Mouse (Mus musculus) T-helper 1 cell (primary cell): ENCODE data around the gene Samhd1.

Source experiments
- in situ Hi-C: fragments of 300-600 bp; cut with MboI, MseI; formaldehyde crosslinking; loops from one replicate; pipeline ENCODE4 v1.15.1; 2025; ENCODE audit warnings: high pct_unique_total_duplicates

Samhd1 gene

DNA sequence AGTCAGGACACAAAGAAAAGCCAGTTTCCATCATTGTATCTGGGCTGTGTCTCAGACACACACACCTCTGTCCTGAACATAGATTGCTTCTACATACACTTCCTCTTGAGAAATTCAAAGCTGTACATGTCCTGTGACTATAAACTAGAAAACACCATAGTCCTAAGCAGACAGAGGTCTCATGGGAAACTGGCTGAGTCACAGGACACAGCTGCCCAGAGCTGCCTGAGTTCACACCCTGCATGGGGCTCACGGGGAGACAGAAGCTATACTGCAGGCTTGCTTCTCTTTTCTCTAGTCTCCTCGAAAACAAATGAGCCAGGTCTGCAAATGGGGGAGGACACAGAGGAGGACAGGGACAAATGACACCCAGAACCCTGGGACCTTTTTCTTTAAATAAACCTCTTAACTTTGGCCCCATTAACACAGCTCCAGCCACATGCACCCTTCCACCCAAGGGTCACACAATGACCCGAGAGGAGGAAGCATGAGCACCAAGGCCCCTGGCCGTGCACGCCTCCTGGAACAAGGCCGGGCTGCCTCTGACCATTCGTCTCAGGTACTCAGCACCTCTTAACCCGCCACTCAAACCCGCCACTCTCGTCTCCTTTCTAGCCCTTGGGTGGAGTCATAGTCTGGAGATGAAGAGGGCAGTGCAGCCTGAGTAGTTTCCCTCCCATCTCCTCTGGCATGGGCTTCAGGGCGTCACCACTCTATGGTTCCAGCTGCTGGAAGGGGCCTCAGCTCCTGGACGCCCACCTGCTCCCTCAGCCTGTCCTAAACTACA is 35.3 kb downstream of the Samhd1 start:
- in situ Hi-C loops: no loop called here

DNA sequence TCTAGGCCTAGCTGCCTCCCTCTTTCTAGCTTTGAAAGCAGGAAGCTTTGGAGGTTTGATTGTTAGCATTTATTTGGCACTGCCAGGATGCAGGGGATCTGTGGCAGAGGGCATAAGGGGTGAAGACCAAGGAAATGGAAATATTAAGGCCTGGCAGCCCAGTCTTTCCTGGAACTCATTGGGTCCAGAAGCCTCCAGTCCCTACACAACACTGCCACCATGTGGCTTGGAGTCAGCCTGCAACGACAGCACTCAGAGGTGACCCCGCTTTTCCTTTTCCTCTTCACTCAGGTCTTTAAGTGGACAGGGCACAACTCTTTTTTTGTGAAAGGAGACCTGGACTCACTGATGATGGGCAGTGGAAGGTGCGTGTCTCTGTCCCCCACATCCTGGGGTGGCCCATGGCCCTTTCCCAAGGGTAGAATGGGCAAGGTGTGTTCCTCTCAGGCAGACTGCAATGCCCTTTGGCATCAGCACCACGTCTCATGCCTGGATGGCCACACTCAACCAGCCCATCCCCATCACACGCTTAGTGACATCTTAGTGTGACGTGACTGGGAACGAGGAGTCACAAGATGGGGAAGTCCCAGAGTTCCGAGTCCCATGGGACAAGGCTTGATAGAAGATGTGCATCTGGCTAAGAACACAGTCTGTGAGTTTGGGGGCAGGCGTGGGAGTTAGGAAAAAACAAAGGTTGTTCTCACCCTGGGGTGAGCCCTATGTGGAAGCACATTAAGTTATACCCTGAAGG is 39.9 kb downstream of the Samhd1 start:
- in situ Hi-C loops: no loop called here

DNA sequence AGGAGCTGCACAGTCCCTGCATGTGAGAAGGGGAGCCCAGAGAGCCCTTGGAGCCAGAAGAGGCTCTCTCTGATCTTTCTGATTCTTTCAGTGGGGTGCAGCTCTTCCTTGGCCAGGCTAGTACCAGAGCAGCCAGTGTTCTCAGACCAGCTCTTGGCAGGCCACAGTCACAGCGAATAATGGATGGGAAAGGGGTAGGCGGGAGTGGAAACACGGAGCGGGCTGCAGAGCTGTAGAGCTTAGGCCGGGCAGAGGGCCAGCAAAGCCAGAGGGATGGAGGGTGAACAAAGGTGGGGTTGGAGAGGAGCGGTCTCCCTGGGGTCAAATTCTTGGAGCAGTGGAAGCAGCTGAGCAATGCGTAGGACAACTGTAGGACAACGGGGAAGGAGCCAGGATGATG is 43.0 kb downstream of the Samhd1 start:
- in situ Hi-C loops: no loop called here

DNA sequence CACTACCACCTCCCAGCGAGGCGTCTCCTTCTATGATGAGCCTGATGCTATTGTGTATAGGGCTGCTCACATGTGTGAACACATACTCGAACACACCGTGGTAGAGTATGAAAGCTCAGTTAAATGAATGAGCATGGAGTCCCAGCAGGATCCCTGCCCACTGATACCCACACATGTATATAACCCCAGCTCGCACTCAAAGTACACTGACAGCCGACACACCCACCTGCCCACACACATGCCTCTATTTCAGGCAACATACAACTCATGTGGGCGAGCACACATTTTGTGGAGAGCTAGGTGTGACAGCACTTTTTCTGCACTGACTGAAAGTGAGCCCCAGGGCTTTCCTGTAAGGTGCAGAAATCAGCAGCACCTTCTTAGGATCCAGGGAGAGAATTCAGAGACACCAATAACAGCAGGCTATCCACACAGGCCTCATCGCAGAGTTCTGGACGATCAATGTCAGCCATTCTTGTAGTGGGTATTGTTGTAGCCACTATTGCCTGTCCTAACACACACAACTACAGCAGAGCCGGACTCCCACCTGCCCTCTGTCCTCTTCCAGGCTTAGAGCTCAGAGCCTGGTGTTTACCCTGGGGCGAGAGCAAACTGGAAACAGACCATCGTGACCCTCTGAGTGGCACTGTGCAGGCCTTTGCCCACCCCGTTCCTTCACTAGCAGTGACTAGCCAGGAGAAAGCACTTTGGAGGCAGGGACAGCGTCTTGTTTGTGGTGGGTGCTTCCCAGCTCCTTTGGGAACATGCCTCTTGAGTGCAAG is 47.3 kb downstream of the Samhd1 start:
- in situ Hi-C loops: no loop called here

DNA sequence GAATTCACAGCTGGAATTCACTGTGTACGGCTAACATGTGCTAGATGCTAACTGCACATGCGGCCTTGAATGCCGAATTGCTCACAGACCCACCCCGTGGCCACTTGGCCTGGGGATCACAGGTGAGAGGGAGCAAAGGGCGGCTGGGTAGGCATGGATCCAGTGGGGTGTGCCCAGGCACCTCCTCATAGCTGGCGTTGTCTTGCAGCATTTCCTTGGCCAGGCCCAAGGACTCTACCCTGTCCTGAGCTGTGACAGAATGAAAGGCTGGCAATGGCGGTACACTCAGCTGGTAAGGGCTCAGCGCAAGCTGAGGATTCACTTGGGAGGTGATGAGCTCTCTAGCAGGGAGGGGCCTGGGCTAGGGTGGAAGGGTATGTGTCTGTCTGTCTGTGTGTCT is 48.3 kb downstream of the Samhd1 start, which contains the start of gene Tldc2:
Tldc2 (plus strand) TSS at position 260 of the 400 bp plus-strand sequence.
- in situ Hi-C loops: no loop called here

DNA sequence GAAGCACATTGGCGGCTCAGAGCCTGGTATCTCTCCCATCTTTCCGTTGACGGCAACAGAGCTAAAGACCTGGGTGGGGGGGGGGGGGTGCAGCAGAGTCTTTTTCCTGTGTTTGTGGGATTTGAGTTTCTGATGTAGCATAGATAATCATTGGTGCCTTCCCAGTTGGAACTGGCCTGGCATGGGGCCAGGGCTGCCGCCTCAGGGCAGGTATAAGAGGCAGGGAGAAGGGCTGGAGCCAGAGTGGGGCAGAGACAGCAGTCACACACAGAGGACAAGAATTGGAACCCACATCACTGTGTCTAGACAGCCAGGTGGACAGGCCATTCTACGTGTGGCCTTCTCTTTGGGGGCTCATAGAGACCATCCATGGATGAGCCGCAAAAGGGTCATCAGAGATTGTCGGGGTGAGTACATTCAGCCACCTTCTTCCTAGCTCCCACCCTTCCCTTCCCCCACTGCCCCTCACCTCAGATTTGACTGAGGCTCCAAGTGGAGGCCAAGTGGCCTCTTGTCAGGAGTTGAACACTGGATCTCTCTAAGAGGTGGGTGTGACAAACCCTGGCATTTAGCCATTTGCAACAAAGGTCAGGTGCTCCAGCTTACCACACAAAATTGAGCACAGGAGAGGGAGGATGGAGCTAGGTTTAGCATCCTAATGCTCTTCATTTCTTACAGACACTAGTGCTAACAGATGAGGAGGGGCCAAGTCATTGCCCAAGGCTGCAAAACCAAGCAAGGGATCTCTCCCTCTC is 50.1 kb downstream of the Samhd1 start:
- in situ Hi-C loops: no loop called here

DNA sequence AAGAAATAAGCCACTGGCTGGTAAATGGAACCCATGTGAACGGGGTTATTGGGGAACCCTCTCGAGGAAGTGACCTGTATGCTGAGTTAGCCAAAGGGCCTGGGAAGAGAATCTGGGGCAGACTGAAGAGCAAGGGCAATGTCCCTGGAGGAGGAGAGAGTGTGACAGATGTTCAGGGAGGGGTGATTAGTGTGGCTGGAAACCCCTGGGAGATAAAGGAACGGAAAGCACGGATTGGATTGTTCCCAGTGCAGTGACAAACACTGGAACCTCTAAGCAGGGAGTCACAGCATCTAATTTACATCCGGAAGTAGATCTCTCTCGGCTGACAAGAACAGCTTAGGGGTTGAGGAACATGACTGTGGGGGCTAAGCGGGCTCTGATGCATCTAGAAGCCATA is 53.1 kb downstream of the Samhd1 start:
- in situ Hi-C loops: no loop called here

DNA sequence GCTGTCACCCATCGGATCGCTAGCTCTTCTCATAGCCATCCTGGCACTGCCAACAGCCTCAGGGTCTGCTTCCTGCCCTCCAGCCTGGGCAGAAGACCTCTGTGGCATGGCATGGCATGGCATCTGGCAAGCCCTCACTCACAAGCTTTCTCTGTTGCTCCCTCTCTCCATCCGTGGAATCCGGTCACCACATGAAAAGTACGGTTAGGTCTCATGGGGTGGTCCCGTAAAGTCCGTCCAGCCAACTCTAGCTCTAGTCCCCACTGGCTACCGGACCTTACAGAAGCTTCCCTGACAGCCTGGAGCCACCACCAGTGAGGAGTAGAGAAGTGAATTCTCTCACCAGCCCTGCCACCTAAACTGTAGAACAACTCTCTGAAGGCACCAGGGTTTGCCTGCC is 53.7 kb downstream of the Samhd1 start:
- in situ Hi-C loops: no loop called here

DNA sequence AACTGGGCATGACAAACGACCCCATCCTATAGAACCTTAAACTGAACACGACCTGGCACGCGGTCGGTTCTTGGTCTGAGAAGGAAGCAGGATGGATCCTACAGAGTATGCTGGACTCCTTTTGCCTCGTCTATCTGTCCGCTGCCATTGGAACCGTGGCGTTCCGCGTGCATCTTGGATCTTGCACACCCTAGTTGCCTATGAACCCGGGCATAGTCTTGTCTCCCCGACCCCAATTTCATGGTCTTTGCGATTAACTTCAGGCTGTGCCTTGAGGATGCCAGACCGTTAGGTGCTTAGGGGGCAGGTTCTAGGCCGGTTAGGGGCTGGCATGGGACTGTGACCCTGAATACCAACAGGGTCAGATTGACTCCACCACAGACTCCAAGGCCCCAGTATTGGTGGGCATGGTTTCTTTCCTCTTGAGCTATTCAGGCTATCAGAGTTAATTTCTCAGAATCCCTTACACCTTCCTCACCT is 55.3 kb downstream of the Samhd1 start:
- in situ Hi-C loops: no loop called here

DNA sequence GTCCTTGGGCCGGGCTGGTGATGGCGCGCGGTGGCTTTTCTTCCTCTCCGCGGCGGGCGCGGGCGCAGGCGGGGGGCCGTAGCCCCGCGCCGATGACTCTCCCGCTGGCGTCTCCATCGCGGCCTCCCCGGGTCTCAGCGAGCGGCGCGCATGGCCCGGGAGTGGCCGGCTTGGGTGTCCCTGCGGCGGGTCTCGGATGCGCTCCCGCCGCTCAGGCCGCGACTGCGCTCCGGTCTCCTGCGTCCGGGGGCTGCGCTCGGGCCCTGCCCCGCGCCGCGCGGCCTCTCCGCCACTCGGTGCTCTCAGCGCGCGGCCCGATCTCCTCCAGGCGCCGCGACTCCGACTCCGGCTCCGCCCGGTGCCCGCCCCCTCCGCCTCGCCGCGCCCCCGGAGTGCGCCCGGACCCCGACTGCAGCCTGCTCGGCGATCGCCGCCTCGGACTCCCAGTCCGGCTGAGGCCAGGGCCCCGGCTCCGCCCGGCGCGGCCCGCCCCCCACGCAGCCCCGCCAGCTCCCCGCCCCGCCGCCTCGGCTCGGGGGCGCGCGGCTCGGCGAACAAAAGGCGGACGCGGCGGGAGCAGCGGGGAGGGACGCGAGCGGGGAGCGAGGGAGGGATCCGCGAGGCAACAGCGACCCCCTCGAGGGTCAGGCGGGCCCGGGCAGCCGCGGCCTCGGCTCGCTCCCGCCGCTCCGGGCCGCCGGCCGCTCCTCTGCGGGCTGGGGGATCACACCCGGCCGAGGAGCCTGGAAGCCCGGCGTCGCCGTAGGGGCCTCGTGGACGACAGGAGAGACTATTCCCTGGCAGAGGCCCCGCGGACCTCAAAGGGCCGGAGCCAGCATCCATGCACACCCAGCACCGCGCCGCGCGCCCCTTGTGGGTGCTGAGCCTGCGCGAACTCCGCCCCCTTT is 56.0 kb downstream of the Samhd1 start, which contains the start of gene Soga1:
Soga1 (minus strand) TSS at position 462 of the 908 bp plus-strand sequence.
- in situ Hi-C loops: no loop called here

DNA sequence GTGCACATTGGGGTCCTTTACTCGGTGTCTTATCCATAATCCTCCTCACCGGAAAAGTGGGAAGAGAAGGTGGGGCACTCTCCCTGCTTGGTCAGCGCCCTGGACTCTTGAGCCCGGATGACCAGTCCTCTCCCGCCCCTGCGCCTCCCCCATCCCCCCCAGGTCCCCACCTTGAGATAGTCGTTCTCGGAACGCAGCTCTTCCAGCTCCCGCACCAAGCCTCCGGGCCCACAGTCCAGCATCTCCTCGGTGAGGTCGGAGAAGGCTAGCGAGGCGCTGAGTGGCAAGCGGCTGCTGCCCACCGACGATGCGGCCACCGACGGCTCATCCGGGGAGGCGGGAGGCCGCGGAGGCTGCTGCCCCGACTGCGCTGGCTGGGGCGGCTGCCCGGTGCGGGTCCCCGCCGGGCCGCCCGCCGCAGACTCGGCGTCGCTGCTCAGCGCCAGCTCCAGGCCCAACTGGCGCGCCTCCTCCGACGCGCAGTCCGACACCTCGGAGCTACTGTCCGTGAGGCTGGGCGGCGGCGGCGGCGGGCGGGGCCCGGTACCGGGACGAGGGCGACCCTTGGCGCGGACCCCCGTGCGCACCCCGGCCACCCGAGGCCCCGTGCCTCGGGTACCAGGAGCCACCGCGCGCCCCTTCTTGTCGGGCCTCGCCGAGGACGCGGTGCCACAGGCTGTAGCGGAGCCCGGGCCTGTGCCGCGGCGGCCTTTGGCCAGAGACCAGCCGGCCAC is 56.8 kb downstream of the Samhd1 start:
- in situ Hi-C loops: no loop called here

DNA sequence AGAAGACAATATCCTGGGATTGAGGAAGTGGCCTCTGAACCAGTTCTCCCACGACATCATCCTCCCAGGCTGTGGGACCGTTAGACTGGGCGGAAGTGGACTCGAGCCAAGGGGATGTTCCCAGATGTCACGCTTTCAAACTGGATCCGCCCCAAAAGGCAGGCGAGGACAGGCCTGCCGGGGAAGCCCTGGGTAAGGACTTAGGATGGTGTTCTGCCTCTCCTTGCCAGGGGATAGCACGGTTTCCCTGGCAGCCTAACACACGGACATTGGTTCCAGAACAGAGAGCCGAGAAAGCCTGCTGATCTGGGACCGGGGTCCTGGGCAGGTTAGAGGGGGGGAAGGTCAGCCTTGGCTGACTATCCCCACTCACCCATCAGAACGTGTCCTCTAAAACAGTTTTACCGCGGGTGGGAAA is 57.4 kb downstream of the Samhd1 start:
- in situ Hi-C loops: no loop called here

DNA sequence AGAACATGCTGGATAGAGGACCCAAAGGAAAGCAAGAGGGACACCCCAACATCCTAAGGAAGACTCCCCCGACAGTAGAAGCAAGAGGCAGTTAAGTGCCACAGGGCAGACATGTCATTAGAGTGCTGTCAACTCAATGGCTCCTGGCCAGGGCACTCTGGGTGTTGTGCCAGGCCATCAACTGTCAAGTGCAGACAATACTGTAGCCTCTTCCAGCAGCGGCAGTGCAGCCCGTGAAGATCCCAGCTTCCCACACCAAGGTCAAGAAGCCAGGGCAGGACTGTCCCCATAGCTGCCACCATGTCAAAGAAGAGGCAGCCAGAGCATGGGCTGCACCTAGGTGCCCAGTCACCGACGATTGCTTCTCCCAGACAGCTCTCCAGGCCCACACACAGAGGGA is 57.9 kb downstream of the Samhd1 start:
- in situ Hi-C loops: no loop called here

DNA sequence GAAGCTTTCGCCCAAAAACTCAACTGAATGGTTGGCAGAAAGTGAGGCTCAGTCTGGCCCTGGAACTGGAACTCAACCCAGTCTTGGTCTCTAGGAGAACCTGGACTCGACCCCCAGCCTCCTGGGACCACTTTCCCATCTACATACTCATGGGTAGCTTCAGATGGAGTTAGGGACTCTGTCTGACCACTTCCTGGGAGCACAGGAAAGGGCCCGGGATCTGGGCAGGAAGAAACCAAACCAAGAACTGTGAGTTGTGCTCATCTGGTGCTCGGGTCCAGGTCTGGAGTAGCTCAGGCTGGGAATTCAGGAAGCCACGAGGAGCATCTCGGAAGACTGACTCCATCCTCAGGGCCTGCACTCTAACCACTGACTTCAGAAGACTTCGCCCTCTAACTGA is 58.5 kb downstream of the Samhd1 start:
- in situ Hi-C loops: no loop called here

DNA sequence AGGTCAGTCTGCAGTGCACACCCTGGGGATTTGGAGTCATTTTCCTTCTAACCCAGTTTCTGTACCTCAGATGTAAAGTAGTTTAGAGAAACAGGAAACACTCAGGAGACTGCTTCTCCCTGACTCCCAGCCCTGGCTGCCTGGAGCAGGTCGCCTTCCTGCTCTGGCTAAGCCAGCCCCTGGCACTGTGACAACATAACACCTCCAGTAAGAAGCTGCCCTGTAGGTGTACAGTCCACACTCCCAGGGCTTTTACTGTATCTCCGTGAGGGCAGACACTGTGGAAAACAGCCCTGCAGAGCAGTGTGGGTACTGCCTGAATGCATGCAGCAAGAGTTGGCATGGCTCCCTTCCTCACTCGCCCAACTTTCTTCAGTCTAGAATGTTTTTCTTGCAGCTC is 59.4 kb downstream of the Samhd1 start:
- in situ Hi-C loops: no loop called here

DNA sequence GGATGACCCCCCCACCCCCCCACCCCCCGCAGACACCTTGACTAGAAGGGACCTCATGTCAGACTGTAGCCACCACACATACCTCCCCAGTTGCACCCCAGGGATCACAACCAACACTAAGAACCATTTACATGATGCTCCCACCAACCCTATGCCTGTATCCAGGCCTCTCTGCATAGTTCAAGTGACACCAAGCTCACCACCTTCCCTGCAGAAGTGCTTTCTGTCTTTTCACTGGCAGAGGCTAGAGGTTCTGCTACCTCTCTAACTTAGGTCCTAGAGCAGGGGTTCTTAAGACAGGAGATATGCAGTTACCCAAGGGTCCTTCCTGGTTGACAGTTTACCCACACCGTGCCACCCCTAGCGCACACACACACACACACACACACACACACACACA is 59.8 kb downstream of the Samhd1 start:
- in situ Hi-C loops: no loop called here

DNA sequence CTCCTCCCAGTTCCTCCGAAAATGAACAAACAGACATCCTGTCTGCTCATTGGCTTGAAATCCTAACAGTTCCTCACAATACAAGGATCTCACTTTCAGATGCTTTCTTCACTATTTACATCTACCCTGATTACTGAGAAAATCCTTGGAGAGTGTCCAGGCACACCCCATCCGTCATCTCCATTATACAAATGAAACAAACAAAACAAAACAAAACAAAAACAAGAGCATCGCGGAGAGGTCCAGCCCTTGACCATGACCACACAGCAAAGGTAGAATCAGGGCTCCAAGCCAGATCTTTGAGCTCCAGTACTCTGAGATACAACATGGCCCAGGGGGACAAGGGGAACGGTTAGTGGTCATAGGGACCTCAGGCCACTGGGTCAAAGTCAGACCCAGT is 60.3 kb downstream of the Samhd1 start:
- in situ Hi-C loops: no loop called here

DNA sequence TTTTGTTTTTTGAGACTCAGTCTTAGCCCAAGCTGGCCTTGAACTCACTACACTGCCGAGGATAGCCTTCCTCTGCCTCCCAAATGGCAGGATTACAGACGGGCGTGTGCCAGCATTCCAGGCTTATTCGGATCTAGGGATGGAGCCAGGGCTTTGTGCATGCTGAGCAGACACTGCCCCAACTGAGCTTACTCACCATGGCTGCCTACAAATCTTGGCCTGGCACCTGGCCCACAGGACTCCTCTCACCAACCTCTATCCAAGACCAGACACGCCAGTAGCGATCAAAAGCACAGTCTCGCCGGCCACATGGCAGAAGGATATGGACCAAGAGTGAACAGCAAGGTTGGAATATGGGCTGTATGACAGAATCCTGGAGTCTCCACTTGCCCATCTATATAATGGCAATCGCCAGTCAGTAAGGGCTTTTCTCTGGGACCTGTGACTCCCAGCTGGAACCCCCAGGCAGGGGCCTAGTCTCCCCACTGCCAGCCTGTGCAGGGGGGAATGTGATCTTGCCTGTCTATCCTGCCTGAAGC is 60.8 kb downstream of the Samhd1 start:
- in situ Hi-C loops: no loop called here

DNA sequence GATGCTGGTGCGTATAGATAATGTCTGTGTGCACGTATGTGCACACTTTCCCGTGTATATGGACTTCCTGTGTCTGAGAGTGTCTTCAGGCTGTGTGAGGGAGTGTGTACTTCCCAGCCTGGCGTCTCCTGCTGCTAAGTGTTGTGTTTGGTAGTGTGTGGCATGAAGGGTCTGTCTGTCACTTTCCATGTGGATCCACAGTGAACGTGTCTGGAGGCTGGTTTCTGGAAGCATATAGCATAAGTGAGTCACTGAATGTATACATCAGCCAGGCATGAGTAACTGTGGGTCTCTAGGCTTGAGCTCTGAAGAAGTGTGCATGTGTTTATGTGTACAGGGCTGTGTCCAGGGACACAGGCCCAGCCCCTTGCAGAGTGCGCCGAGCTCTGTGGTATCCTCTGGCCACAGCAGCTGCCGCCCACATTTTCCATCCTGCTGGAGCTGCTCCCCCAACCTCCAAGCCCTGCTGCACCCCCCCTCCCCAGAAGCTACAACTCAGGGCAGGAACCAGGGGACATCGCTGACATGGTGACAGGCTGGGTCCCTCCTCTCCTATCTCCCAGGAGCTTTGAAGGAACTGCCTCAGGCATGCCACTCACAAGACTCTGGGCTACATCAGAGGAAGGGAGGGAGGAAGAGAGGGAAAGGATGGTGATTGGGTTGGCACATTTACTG is 61.5 kb downstream of the Samhd1 start:
- in situ Hi-C loops: no loop called here
